Mouse (Mus musculus): Measurements from ENCODE around the gene Bbc3. TPM values are rescaled to one million over a fixed set of nuclear protein-coding genes. Genes with fewer than 3 reads are reported as not detected.
"Not testable (repeated sequence)": the region's sequence is repeated elsewhere in the genome, so short reads cannot be mapped to it uniquely, and the experiment has no call there.

Gene Bbc3
- polyA plus RNA-seq, 1 experiment from 2014 or later = 10.4 TPM

- Histone ChIP-seq H3K4me1 (replicated peaks) (peaks cover 31% of the 10 kb centered on the region), H3K4me2 (peak overlapping the region; percentile 87), H3K36me3 (no peaks in the 10 kb centered on the region), H3K4me3 (peak overlapping the region; percentile 59), H3K27me3 (replicated peaks) (no peaks in the 10 kb centered on the region), H3K9me3 (replicated peaks) (no peaks in the 10 kb centered on the region), H3K9ac (peak overlapping the region; percentile 68), H3K27ac (ENCODE audit: poor library complexity, severe bottlenecking) (peak overlapping the region; percentile 93)
- peak; percentile 89 for ATAC-seq (ENCODE audit: insufficient number of reproducible peaks, low FRiP score)
- under 1% methylated on average over 23 of the region's 23 CpGs for WGBS
These were observed 13.4 kb upstream of the Bbc3 start for GRCm38 (mm10) chr7:16294837-16295236.

GRCm38 (mm10) chr7:16295321-16295900, 12.8 kb upstream of the Bbc3 start:
- peak overlapping the region; percentile 93 for H3K27ac ChIP-seq (ENCODE audit: poor library complexity, severe bottlenecking)
- 2% methylated on average over 39 of the region's 41 CpGs for whole genome bisulfite sequencing
- peak overlapping the region; percentile 87 for H3K4me2 ChIP-seq
- ATAC-seq (ENCODE audit: insufficient number of reproducible peaks, low FRiP score) = peak; percentile 75
- H3K27me3 ChIP-seq (replicated peaks) = no peaks in the 10 kb centered on the region
- H3K9ac ChIP-seq = peak overlapping the region; percentile 68
- H3K9me3 ChIP-seq (replicated peaks) = no peaks in the 10 kb centered on the region
- peaks cover 35% of the 10 kb centered on the region for H3K4me1 ChIP-seq (replicated peaks)
- H3K36me3 ChIP-seq = no peaks in the 10 kb centered on the region
- peak overlapping the region; percentile 59 for H3K4me3 ChIP-seq

- Histone ChIP-seq H3K27me3 (replicated peaks) (no peaks in the 10 kb centered on the region), H3K4me1 (replicated peaks) (peaks cover 35% of the 10 kb centered on the region), H3K4me3 (no peak overlapping the region), H3K36me3 (no peaks in the 10 kb centered on the region), H3K9me3 (replicated peaks) (no peaks in the 10 kb centered on the region), H3K9ac (no peak overlapping the region; the same call in 1 of the 2 replicates), H3K27ac (ENCODE audit: poor library complexity, severe bottlenecking) (peak overlapping the region; percentile 93), H3K4me2 (peak overlapping the region; percentile 87)
- peak; percentile 12; the same call in 1 of the 2 replicates for ATAC-seq (ENCODE audit: insufficient number of reproducible peaks, low FRiP score)
- WGBS = 29% methylated on average over 2 of the region's 2 CpGs
These were observed 12.0 kb upstream of the Bbc3 start for GRCm38 (mm10) chr7:16296146-16296545.

GRCm38 (mm10) chr7:16296766-16297390, 11.3 kb upstream of the Bbc3 start:
- Histone ChIP-seq H3K36me3 (no peaks in the 10 kb centered on the region), H3K4me1 (replicated peaks) (peaks cover 35% of the 10 kb centered on the region), H3K4me2 (peak overlapping the region; percentile 87), H3K27me3 (replicated peaks) (no peaks in the 10 kb centered on the region), H3K4me3 (peak overlapping the region; percentile 50), H3K9me3 (replicated peaks) (no peaks in the 10 kb centered on the region), H3K9ac (peak overlapping the region; percentile 70), H3K27ac (ENCODE audit: poor library complexity, severe bottlenecking) (peak overlapping the region; percentile 93)
- ATAC-seq (ENCODE audit: insufficient number of reproducible peaks, low FRiP score) = peak; percentile 66
- under 1% methylated on average over 21 of the region's 22 CpGs for WGBS

GRCm38 (mm10) chr7:16297616-16298015, 10.6 kb upstream of the Bbc3 start:
- Histone ChIP-seq H3K27ac (ENCODE audit: poor library complexity, severe bottlenecking) (0 out of 2 replicates have a peak overlapping the region, but pooled peaks have one; percentile 35), H3K9ac (no peak overlapping the region), H3K4me2 (no peak overlapping the region), H3K4me3 (no peak overlapping the region), H3K9me3 (replicated peaks) (no peaks in the 10 kb centered on the region), H3K4me1 (replicated peaks) (peaks cover 35% of the 10 kb centered on the region), H3K36me3 (no peaks in the 10 kb centered on the region), H3K27me3 (replicated peaks) (no peaks in the 10 kb centered on the region)
- ATAC-seq (ENCODE audit: insufficient number of reproducible peaks, low FRiP score) = no peak
- 66% methylated on average over 2 of the region's 2 CpGs for WGBS

- Histone ChIP-seq H3K27me3 (replicated peaks) (no peaks in the 10 kb centered on the region), H3K4me2 (peak overlapping the region; percentile 93), H3K4me1 (replicated peaks) (peaks cover 35% of the 10 kb centered on the region), H3K4me3 (peak overlapping the region; percentile 51; the same call in 1 of the 2 replicates), H3K9ac (no peak overlapping the region), H3K9me3 (replicated peaks) (no peaks in the 10 kb centered on the region), H3K27ac (ENCODE audit: poor library complexity, severe bottlenecking) (0 out of 2 replicates have a peak overlapping the region, but pooled peaks have one; percentile 35), H3K36me3 (no peaks in the 10 kb centered on the region)
- WGBS = 74% methylated on average over 5 of the region's 5 CpGs
- no peak for ATAC-seq (ENCODE audit: insufficient number of reproducible peaks, low FRiP score)
These were observed 9.3 kb upstream of the Bbc3 start for GRCm38 (mm10) chr7:16298927-16299326.

GRCm38 (mm10) chr7:16299419-16300035, 8.7 kb upstream of the Bbc3 start:
- no peaks in the 10 kb centered on the region for H3K27me3 ChIP-seq (replicated peaks)
- H3K4me3 ChIP-seq = peak overlapping the region; percentile 51
- H3K9me3 ChIP-seq (replicated peaks) = no peaks in the 10 kb centered on the region
- H3K4me1 ChIP-seq (replicated peaks) = peaks cover 35% of the 10 kb centered on the region
- ATAC-seq (ENCODE audit: insufficient number of reproducible peaks, low FRiP score) = peak; percentile 54
- no peaks in the 10 kb centered on the region for H3K36me3 ChIP-seq
- peak overlapping the region; percentile 64 for H3K9ac ChIP-seq
- WGBS = under 1% methylated on average over 52 of the region's 52 CpGs
- peak overlapping the region; percentile 93 for H3K4me2 ChIP-seq
- H3K27ac ChIP-seq (ENCODE audit: poor library complexity, severe bottlenecking) = 0 out of 2 replicates have a peak overlapping the region, but pooled peaks have one; percentile 35

- not testable (repeated sequence) for H3K4me2 ChIP-seq; H3K27me3 ChIP-seq (replicated peaks); H3K4me3 ChIP-seq; H3K36me3 ChIP-seq; ATAC-seq (ENCODE audit: insufficient number of reproducible peaks, low FRiP score); H3K9ac ChIP-seq; H3K9me3 ChIP-seq (replicated peaks); H3K27ac ChIP-seq (ENCODE audit: poor library complexity, severe bottlenecking)
- peaks cover 39% of the 10 kb centered on the region for H3K4me1 ChIP-seq (replicated peaks)
- 73% methylated on average over 6 of the region's 6 CpGs for WGBS
These were observed 1.1 kb upstream of the Bbc3 start for GRCm38 (mm10) chr7:16307141-16307540.

GRCm38 (mm10) chr7:16308555-16309317, 543 bp downstream of the Bbc3 start:
- no peaks in the 10 kb centered on the region for H3K9me3 ChIP-seq (replicated peaks)
- peak overlapping the region; percentile 98 for H3K4me2 ChIP-seq
- no peak for ATAC-seq (ENCODE audit: insufficient number of reproducible peaks, low FRiP score)
- peaks cover 46% of the 10 kb centered on the region for H3K4me1 ChIP-seq (replicated peaks)
- H3K9ac ChIP-seq = peak overlapping the region; percentile 96
- no peaks in the 10 kb centered on the region for H3K36me3 ChIP-seq
- H3K27ac ChIP-seq (ENCODE audit: poor library complexity, severe bottlenecking) = peak overlapping the region; percentile 58
- peak overlapping the region; percentile 76 for H3K4me3 ChIP-seq
- WGBS = 42% methylated on average over 16 of the region's 16 CpGs
- no peaks in the 10 kb centered on the region for H3K27me3 ChIP-seq (replicated peaks)

GRCm38 (mm10) chr7:16309318-16310019, 1.3 kb downstream of the Bbc3 start:
- peak overlapping the region; percentile 98 for H3K4me2 ChIP-seq
- H3K9me3 ChIP-seq (replicated peaks) = no peaks in the 10 kb centered on the region
- no peaks in the 10 kb centered on the region for H3K36me3 ChIP-seq
- ATAC-seq (ENCODE audit: insufficient number of reproducible peaks, low FRiP score) = peak; percentile 76
- peak overlapping the region; percentile 58 for H3K27ac ChIP-seq (ENCODE audit: poor library complexity, severe bottlenecking)
- no peaks in the 10 kb centered on the region for H3K27me3 ChIP-seq (replicated peaks)
- under 1% methylated on average over 61 of the region's 61 CpGs for WGBS
- peak overlapping the region; percentile 76 for H3K4me3 ChIP-seq
- peak overlapping the region; percentile 96 for H3K9ac ChIP-seq
- peaks cover 51% of the 10 kb centered on the region for H3K4me1 ChIP-seq (replicated peaks)
